Mouse (Mus musculus) skeletal muscle tissue, adult 2 months (tissue): ENCODE measurements around the gene Frem2.
A peak's percentile ranks its signal among the peaks of the same experiment; 100 is the strongest.

Experiments
- DNase-seq: peaks from one replicate; pipeline ENCODE4 v3.0.0-alpha.2; 2012; ENCODE audit warnings: low read depth, low spot score

Gene Frem2

GRCm38 (mm10) chr3:53656878-53657561 lies at the start of gene Frem2:
Frem2 (minus strand) TSS chr3:53657355.
- DNase-seq: peak; percentile 25

GRCm38 (mm10) chr3:53705992-53706495 lies 48.9 kb upstream of the Frem2 start:
- DNase-seq: no peak

- peak; percentile 10 for DNase-seq
Observed at GRCm38 (mm10) chr3:53703126-53703505, 46.0 kb upstream of the Frem2 start.

- no peak for DNase-seq
Observed at GRCm38 (mm10) chr3:53702421-53703125, 45.4 kb upstream of the Frem2 start.

GRCm38 (mm10) chr3:53701940-53702339 lies 44.8 kb upstream of the Frem2 start:
- DNase-seq: no peak

GRCm38 (mm10) chr3:53687776-53688175 lies 30.6 kb upstream of the Frem2 start:
- DNase-seq: no peak

GRCm38 (mm10) chr3:53682244-53682643 lies 25.1 kb upstream of the Frem2 start:
- no peak for DNase-seq

GRCm38 (mm10) chr3:53680816-53681215 lies 23.7 kb upstream of the Frem2 start:
- no peak for DNase-seq

GRCm38 (mm10) chr3:53674225-53674624 lies 17.1 kb upstream of the Frem2 start:
- no peak for DNase-seq

GRCm38 (mm10) chr3:53669736-53670135 lies 12.6 kb upstream of the Frem2 start:
- no peak for DNase-seq

GRCm38 (mm10) chr3:53657744-53658534 lies 784 bp upstream of the Frem2 start:
- no peak for DNase-seq

GRCm38 (mm10) chr3:53656328-53656877 lies 752 bp downstream of the Frem2 start:
- no peak for DNase-seq

- DNase-seq: no peak
Observed at GRCm38 (mm10) chr3:53655343-53655742, 1.8 kb downstream of the Frem2 start.

GRCm38 (mm10) chr3:53650003-53650748 lies 7.0 kb downstream of the Frem2 start:
- no peak for DNase-seq

GRCm38 (mm10) chr3:53649425-53649824 lies 7.7 kb downstream of the Frem2 start:
- no peak for DNase-seq

- DNase-seq: no peak
Observed at GRCm38 (mm10) chr3:53648902-53649301, 8.3 kb downstream of the Frem2 start.

GRCm38 (mm10) chr3:53635948-53636347 lies 21.2 kb downstream of the Frem2 start:
- peak; percentile 21 for DNase-seq

- DNase-seq: no peak
Observed at GRCm38 (mm10) chr3:53631126-53631525, 26.0 kb downstream of the Frem2 start.

- no peak for DNase-seq
Observed at GRCm38 (mm10) chr3:53630630-53631029, 26.5 kb downstream of the Frem2 start.

- DNase-seq: no peak
Observed at GRCm38 (mm10) chr3:53629966-53630365, 27.2 kb downstream of the Frem2 start.

GRCm38 (mm10) chr3:53623222-53623621 lies 33.9 kb downstream of the Frem2 start:
- no peak for DNase-seq
